Mouse (Mus musculus): ENCODE measurements around the gene Pld1.

DNA sequence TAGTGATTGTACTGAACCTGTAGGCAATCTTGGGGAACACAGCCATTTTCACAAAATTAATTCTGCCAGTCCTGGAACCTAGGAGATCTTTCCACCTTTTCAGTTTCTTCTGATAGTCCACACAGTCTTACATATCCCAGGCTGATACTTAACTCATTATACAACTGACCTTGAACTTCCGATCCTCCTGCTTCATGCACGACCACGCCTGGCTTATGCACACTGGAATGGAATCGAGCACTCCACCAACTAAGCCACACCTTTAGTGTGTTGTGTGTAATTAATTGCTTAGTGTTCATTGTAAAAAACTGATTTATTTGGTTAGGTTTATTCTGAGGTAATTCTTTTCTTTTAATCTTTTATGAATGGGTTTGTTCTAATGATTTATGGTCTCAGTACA lies 122.2 kb downstream of the Pld1 start:
- no peak for TF ChIP-seq POLR2A (IDR thresholded peaks at IDR 0.05; ENCODE audit: low read depth, low read length)
- TF ChIP-seq CTCF (IDR thresholded peaks at IDR 0.05; ENCODE audit: extremely low read depth, insufficient read depth, insufficient read length, insufficient replicate concordance), result no peak
